Mouse (Mus musculus) heart, embryonic 11.5 days (tissue): Measurements from ENCODE around the gene Lce6a. TPM values are rescaled to one million over a fixed set of nuclear protein-coding genes. Genes with fewer than 3 reads are reported as not detected.

Experiments used
- ATAC-seq: fragments of 200-750 bp; cut with Nextera tagmentation; replicated peaks from 2 replicates; pipeline ENCODE4 v1.8.0; 2017; ENCODE audit warnings: moderate library complexity; ENCODE audit not compliant: insufficient number of reproducible peaks, low FRiP score, low TSS enrichment
- H3K27ac ChIP-seq: fragments of 300-500 bp; sonication (generic); 2 replicates; pipeline ENCODE4 v1.5.1; 2014; ENCODE audit warnings: mild to moderate bottlenecking, low read depth, low read length
- H3K27me3 ChIP-seq: fragments of 300-500 bp; sonication (generic); 2 replicates; pipeline ENCODE4 v1.6.1; 2014; ENCODE audit warnings: mild to moderate bottlenecking, low read length, mixed read lengths; ENCODE audit not compliant: control insufficient read depth, insufficient read depth
- H3K36me3 ChIP-seq: fragments of 300-500 bp; sonication (generic); 2 replicates; pipeline ENCODE4 v1.6.1; 2014; ENCODE audit warnings: mild to moderate bottlenecking, low read length, moderate library complexity, mixed read lengths; ENCODE audit not compliant: control insufficient read depth, insufficient read depth
- H3K4me1 ChIP-seq: fragments of 300-500 bp; sonication (generic); 2 replicates; pipeline ENCODE4 v1.6.1; 2014; ENCODE audit warnings: low read length; ENCODE audit not compliant: control insufficient read depth, insufficient read depth
- H3K4me2 ChIP-seq: fragments of 300-500 bp; sonication (generic); 2 replicates; pipeline ENCODE4 v1.6.1; 2014; ENCODE audit warnings: mild to moderate bottlenecking, moderate library complexity
- H3K4me3 ChIP-seq: fragments of 300-500 bp; sonication (generic); 2 replicates; pipeline ENCODE4 v1.5.1; 2014; ENCODE audit warnings: low read depth, low read length
- H3K9ac ChIP-seq: fragments of 300-500 bp; sonication (generic); 2 replicates; pipeline ENCODE4 v1.6.1; 2014; ENCODE audit warnings: mild to moderate bottlenecking, low read depth, low read length, moderate library complexity
- H3K9me3 ChIP-seq: fragments of 300-500 bp; sonication (generic); replicated peaks from 2 replicates; pipeline ENCODE4 v1.6.1; 2016; ENCODE audit warnings: low read length; ENCODE audit not compliant: control insufficient read depth
- WGBS: fragments of 180-500 bp; shearing (Covaris S2); extraction: QIAGEN DNeasy Blood & Tissue Kit; methylation state at CpG from one replicate; pipeline ENCODE4 v1.1.7; 2014; ENCODE audit not compliant: insufficient replicate concordance; 5-methylcytosine and 5-hydroxymethylcytosine counted together
- polyA plus RNA-seq: library from polyadenylated mRNA; unstranded; fragments of >200 nt; fragmentation: Nextera tagmentation; extraction: Ambion mirVana; gene quantifications from 2 replicates; pipeline ENCODE4 v1.2.1, GENCODE M21; 2014

The Lce6a gene
- polyA plus RNA-seq: not detected in 2 replicates

- Histone ChIP-seq H3K36me3 (no peaks in the 10 kb centered on the region), H3K4me1 (no peaks in the 10 kb centered on the region), H3K27ac (no peak within 1 kb of the TSS), H3K4me2 (no peak within 1 kb of the TSS), H3K4me3 (no peak within 1 kb of the TSS), H3K27me3 (no peaks in the 10 kb centered on the region), H3K9me3 (no peaks in the 10 kb centered on the region), H3K9ac (no peak within 1 kb of the TSS)
- ATAC-seq: no peak
- 68% methylated on average over 2 of the region's 2 CpGs for WGBS
Observed at GRCm38 (mm10) chr3:92621560-92621959, at the start of gene Lce6a. Lce6a (minus strand) TSS chr3:92621660.

GRCm38 (mm10) chr3:92670215-92670614 lies 48.8 kb upstream of the Lce6a start, which contains the start of gene Lce1a2:
Lce1a2 (minus strand) TSS chr3:92670315.
- H3K4me2 ChIP-seq: no peak within 1 kb of the TSS
- no peaks in the 10 kb centered on the region for H3K9me3 ChIP-seq
- ATAC-seq: no peak
- no peak within 1 kb of the TSS for H3K4me3 ChIP-seq
- H3K4me1 ChIP-seq: no peaks in the 10 kb centered on the region
- H3K36me3 ChIP-seq: no peaks in the 10 kb centered on the region
- H3K27ac ChIP-seq: no peak within 1 kb of the TSS
- no peak within 1 kb of the TSS for H3K9ac ChIP-seq
- no peaks in the 10 kb centered on the region for H3K27me3 ChIP-seq

GRCm38 (mm10) chr3:92656826-92657225 lies 35.4 kb upstream of the Lce6a start, which contains the start of gene Lce1b:
Lce1b (minus strand) TSS chr3:92656926.
- Histone ChIP-seq H3K4me3 (no peak within 1 kb of the TSS), H3K9ac (no peak within 1 kb of the TSS), H3K4me2 (no peak within 1 kb of the TSS), H3K4me1 (no peaks in the 10 kb centered on the region), H3K27ac (no peak within 1 kb of the TSS), H3K9me3 (no peaks in the 10 kb centered on the region), H3K27me3 (no peaks in the 10 kb centered on the region), H3K36me3 (no peaks in the 10 kb centered on the region)
- ATAC-seq: no peak

- Histone ChIP-seq H3K9me3 (no peaks in the 10 kb centered on the region), H3K4me2 (no peak within 1 kb of the TSS), H3K27me3 (no peaks in the 10 kb centered on the region), H3K4me1 (no peaks in the 10 kb centered on the region), H3K27ac (no peak within 1 kb of the TSS), H3K4me3 (no peak within 1 kb of the TSS), H3K36me3 (no peaks in the 10 kb centered on the region), H3K9ac (no peak within 1 kb of the TSS)
- WGBS: 79% methylated on average over 1 of the region's 1 CpGs
- ATAC-seq: no peak
Observed at GRCm38 (mm10) chr3:92648207-92648606, 26.7 kb upstream of the Lce6a start, which contains the start of gene Lce1a1. Lce1a1 (minus strand) TSS chr3:92648307.

GRCm38 (mm10) chr3:92639854-92640253 lies 18.4 kb upstream of the Lce6a start:
- Histone ChIP-seq H3K27me3 (no peaks in the 10 kb centered on the region), H3K4me3 (no peak overlapping the region), H3K9me3 (no peaks in the 10 kb centered on the region), H3K4me1 (no peaks in the 10 kb centered on the region), H3K27ac (no peak overlapping the region), H3K9ac (no peak overlapping the region), H3K36me3 (no peaks in the 10 kb centered on the region), H3K4me2 (no peak overlapping the region)
- 87% methylated on average over 15 of the region's 15 CpGs for WGBS
- ATAC-seq: no peak

GRCm38 (mm10) chr3:92638653-92638991 lies 17.2 kb upstream of the Lce6a start:
- no peaks in the 10 kb centered on the region for H3K36me3 ChIP-seq
- ATAC-seq: no peak
- H3K4me1 ChIP-seq: no peaks in the 10 kb centered on the region
- no peak overlapping the region for H3K4me3 ChIP-seq
- H3K27me3 ChIP-seq: no peaks in the 10 kb centered on the region
- no peaks in the 10 kb centered on the region for H3K9me3 ChIP-seq
- no peak overlapping the region for H3K9ac ChIP-seq
- H3K4me2 ChIP-seq: no peak overlapping the region
- no peak overlapping the region for H3K27ac ChIP-seq
- WGBS: 81% methylated on average over 3 of the region's 3 CpGs

- no peak overlapping the region for H3K4me3 ChIP-seq
- H3K9me3 ChIP-seq: no peaks in the 10 kb centered on the region
- ATAC-seq: no peak
- no peaks in the 10 kb centered on the region for H3K36me3 ChIP-seq
- H3K27me3 ChIP-seq: no peaks in the 10 kb centered on the region
- no peak overlapping the region for H3K4me2 ChIP-seq
- 60% methylated on average over 1 of the region's 1 CpGs for WGBS
- H3K9ac ChIP-seq: no peak overlapping the region
- H3K27ac ChIP-seq: no peak overlapping the region
- no peaks in the 10 kb centered on the region for H3K4me1 ChIP-seq
Observed at GRCm38 (mm10) chr3:92637745-92638652, 16.5 kb upstream of the Lce6a start.

- no peak overlapping the region for H3K4me2 ChIP-seq
- no peak overlapping the region for H3K4me3 ChIP-seq
- no peak overlapping the region for H3K9ac ChIP-seq
- no peaks in the 10 kb centered on the region for H3K27me3 ChIP-seq
- no peak overlapping the region for H3K27ac ChIP-seq
- H3K9me3 ChIP-seq: no peaks in the 10 kb centered on the region
- WGBS: 34% methylated on average over 1 of the region's 1 CpGs
- no peaks in the 10 kb centered on the region for H3K36me3 ChIP-seq
- H3K4me1 ChIP-seq: no peaks in the 10 kb centered on the region
- ATAC-seq: no peak
Observed at GRCm38 (mm10) chr3:92609804-92610203, 11.7 kb downstream of the Lce6a start.

- no peak within 1 kb of the TSS for H3K27ac ChIP-seq
- no peak within 1 kb of the TSS for H3K4me2 ChIP-seq
- H3K4me3 ChIP-seq: no peak within 1 kb of the TSS
- no peaks in the 10 kb centered on the region for H3K4me1 ChIP-seq
- no peaks in the 10 kb centered on the region for H3K27me3 ChIP-seq
- no peaks in the 10 kb centered on the region for H3K9me3 ChIP-seq
- no peak for ATAC-seq
- H3K9ac ChIP-seq: no peak within 1 kb of the TSS
- no peaks in the 10 kb centered on the region for H3K36me3 ChIP-seq
Observed at GRCm38 (mm10) chr3:92607392-92607791, 14.1 kb downstream of the Lce6a start, which contains the start of gene 2210017I01Rik. 2210017I01Rik (minus strand) TSS chr3:92607492.
